Mouse (Mus musculus) natural killer cell, adult 2 months (primary cell): ENCODE measurements around the gene Nucb1.
"Not testable (repeated sequence)": the region's sequence is repeated elsewhere in the genome, so short reads cannot be mapped to it uniquely, and the experiment has no call there.

Experiments
- DNase-seq, 2 experiments: peaks; one replicate each; pipeline ENCODE4 v3.0.0; 2022; ENCODE audit warnings: low spot score in 2 of 2

Nucb1 gene

DNA sequence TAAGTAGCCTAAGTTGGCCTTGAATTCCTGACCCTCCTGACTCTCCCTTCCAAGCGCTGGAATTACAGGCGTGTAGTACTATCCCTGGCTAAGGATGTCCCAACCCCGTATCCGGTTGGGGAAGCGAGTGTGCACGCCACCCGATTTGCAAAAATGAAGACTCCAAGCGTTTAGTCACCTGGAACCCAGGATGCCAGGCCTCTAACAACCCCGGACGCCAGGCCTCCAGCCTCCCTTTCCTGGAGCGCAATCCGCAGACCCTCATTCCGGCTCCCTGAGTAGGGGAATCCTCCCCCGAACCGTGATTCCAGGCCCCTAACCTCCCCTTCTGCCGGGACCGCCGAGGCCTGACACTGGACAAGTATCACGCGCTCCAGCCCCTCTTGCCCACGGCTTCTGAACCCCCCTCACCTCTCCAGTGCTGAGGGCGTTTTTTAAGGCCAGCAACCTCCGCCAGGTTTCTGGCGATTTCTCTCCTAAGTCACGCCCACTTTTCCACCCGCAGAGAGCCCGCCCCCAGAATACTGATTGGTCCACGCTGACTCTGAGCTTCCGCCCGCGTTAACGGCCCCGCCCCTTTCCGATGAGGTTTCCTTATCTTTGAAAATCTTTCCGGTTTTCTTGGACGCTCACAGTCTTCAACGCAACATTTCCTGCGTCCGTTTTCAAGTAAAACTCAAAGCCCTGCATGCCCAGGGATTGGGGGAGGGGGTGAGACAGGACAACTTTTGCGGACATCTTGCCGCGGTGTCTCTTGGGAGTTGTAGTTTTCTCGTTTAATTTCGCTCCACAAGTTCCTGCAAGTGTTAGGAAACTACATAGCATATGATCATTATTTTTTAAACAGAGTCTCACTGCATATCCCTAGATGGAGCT lies at the start of gene Nucb1:
TSS of gene Nucb1 (minus strand) at position 495 of the 876 bp plus-strand sequence.
- DNase-seq: peak; percentile 89 to 91

DNA sequence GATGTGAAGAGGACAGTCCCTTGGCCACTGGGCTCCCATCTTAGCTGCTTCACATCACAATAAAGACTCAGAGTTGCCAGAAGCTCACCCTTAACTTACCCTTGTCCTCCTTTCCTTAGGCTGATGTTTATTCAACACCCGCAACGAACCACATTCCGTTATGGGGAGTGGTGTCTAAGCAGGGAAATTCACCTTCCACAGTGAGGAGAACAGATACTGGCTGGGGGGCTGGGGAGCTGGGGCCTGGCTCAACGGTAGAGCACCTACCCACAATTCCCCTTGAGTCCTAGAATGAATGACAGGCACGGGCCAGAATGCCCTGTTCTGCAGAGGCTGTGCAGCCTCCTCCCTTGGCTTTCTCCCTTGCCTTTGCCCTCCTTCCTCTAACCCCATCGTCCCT lies 48.7 kb upstream of the Nucb1 start:
- DNase-seq: no peak

DNA sequence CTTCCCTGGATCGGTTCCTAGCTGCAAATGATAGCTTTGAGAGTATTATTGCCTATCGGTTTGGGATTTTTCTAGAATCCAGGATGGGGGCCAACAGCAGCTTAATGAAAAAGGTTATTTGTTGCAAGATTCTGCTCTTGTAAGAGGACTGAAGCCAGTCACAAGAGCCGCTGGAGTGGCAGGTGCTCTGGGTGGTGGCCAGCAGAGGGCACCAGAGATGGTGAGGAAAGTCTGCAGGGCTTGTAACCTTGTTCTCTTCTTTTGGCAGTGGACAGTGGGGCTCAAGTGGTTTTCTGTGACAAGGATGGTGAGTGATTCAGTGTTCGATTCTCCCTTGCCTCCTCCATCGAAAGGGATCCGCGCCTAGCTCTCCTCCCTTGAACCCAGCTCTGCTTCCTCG lies 45.6 kb upstream of the Nucb1 start:
- peak; percentile 66 to 79 for DNase-seq

GRCm38 (mm10) chr7:45554744-45555143 lies 44.5 kb upstream of the Nucb1 start, which contains the start of gene Hsd17b14:
Gene Hsd17b14 (plus strand): TSS chr7:45554893.
- no peak for DNase-seq

- no peak for DNase-seq
Observed at GRCm38 (mm10) chr7:45553990-45554389, 43.8 kb upstream of the Nucb1 start.

- no peak for DNase-seq
Observed at GRCm38 (mm10) chr7:45553519-45553918, 43.3 kb upstream of the Nucb1 start.

DNA sequence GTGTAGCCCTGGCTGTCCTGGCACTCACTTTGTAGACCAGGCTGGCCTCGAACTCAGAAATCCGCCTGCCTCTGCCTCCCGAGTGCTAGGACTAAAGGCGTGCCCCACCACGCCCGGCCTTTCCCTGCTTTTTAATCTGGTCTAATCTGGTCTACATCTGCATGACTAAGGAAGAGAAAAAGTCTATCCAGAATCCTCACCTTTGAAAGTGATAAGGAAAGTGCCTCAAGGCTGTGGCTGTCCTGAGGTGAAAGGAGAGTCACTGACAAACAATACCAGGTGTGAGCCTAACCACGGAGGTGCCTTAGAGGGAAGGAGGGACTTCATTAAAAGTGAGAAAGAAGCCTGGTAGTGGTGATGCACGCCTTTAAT lies 41.3 kb upstream of the Nucb1 start:
- no peak for DNase-seq

DNA sequence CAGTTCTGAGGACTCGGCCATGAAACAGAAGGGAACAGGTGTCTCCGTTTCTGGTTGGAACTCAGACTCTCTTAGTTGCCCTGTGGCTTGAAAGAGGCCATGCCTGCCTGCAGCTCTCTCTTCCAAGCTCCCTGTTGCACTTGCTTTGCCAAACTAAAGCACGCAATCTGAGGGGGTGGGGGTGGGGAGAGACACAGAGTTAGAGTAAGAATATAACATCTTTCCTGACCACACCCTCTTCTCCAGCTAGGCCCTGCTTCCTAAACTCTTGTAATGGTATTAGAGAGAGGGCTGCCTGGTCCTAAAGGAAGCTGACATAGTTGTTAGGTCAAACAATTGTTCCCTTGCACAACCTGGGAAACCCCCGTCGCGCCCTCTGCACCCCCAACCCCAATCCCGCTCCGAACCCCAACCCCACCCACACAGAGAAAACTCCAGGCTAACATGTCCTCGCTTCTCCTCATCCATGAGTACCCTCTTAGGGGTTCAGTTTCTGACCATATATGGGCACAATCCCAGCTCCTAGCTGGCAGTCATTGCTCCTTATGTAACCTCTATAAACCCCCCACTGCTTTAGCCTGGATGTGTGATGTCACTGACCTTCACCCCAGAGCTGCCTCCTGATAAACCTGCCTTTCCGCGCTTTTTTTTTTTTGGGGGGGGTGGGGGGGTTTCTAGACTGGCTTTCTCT lies 40.8 kb upstream of the Nucb1 start:
- no peak for DNase-seq

- DNase-seq: no peak
Observed at GRCm38 (mm10) chr7:45549641-45550436, 39.6 kb upstream of the Nucb1 start.

- DNase-seq: no peak
Observed at GRCm38 (mm10) chr7:45544525-45544924, 34.3 kb upstream of the Nucb1 start.

DNA sequence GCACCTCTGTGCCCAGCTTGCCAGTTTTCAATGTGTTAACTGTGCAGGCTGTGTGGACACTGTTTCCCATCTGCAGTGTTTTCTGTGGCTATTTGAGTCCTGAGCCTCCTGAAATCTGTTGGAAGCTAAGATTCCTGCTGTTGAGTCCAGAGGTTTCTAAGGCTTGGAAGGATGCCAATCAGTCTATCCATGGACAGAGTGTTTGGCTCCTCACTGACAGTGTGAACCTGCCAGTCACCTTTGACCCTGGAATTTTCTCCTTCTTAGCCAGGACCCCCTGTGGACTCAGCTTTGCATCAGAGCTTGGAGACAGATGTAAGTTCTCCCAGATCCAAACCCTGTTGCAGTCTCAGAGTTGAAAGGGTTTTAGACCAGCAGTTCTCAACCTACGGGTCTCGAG lies 30.0 kb upstream of the Nucb1 start:
- no peak for DNase-seq

DNA sequence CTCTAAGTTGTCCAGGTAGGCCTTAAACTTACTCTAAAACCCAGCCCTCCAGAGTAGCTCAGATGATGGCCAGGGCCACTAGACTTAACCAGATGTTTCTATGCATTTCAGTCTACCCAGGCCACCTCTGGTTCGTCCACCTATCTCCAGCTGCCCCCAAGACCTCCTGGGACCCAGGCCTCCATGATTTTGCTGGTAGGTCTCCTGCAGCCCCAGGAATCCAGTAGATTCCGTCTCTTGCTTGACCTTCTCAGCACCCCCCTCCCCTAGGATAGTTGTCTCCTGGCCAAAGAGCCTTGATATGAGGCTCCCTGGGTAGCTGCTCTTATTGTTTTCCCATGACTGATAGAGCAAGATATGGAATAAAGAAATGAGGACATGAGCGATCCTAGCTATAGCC lies 28.9 kb upstream of the Nucb1 start:
- no peak for DNase-seq

- no peak for DNase-seq
Observed at GRCm38 (mm10) chr7:45538163-45539041, 28.2 kb upstream of the Nucb1 start.

DNA sequence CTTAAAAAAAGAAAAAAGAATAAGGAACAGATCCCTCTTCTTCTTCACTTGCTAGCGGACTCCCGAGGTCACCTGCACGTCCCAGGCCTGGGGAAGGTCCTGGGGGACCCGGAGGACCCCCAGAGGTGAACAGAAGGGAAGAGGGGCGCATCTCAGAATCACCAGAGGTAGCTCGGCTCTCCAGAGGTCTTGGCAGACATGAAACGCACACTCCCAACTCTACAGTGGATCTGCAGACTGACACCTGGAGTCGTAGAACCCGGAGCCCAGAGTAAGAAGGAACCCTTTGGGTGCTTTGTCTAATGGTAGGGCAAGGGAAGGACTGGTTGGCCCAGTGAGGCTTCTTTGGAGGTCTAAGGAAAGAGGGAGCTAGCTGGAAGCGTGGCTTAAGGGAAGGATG lies 27.4 kb upstream of the Nucb1 start:
- no peak for DNase-seq

DNA sequence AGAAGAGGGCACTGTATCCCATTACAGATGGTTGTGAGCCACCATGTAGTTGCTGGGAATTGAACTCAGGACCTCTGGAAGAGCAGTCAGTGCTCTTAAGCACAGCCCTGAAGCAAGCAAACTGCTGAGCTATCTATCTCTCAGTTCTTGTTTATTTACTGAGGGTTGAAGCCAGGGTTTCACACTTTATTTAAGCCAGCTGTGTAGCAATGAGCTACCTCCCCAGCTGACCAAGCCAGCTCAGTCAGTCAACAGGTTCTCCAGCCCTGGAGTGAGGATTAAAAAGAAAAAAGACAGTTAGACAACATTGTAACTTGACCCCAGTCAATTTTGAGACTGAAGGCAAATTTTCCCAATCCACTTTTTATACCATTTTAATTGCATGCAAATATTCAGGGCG lies 25.5 kb upstream of the Nucb1 start:
- DNase-seq: no peak

DNA sequence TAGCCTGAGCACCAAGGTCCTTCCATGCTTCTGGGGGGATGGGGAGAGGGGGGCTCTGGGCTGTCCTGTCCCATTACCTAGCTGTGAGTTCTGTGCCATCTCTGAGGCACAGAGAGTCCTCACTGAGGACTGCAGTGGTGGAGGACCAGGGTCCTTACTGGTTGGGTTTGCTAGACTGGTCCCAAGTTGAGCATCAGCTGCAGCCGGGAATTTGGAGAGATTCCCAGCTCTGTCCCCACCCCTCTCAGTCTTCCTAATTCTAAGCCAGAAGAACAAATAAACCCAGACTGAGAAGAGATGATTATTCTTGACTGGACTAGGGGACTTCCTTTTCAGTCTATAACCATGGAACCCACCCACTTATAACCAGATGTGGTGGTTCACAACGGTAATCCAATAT lies 20.4 kb upstream of the Nucb1 start:
- DNase-seq: no peak

DNA sequence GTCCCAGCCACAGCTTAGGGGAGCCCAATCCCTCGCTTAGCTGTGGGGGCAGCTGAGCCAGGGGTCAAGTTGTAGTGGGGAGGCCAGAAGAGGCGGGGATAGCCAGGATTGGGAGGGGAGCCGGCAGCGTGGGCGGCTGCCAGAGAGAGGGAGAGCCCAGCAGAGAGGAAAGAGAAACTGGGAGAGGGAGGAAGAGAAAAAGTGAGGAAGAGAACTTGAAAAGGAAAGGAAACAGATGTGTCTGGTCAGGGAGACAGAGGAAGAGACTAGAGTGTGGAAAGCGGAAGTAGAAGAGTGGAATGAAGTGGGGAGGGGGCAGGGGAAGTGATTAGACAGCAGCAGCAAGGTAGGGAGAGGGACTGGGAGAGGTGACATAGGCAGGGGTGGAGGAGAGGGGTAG lies 19.3 kb upstream of the Nucb1 start:
- no peak for DNase-seq

DNA sequence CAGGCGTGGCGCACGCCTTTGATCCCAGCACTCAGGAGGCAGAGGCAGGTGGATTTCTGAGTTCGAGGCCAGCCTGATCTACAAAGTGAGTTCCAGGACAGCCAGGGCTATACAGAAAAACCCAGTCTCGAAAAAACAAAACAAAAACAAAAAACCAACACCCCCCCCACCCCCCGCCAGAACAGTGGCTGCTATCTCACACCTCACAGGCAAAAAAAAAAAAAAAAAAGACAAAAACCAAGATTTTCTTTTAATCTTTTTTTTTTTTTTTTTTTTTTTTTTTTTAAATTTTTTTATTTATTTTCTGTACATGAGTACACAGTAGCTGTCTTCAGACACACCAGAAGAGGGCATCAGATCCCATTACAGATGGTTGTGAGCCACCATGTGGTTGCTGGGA lies 17.0 kb upstream of the Nucb1 start:
- DNase-seq: not testable (repeated sequence)

DNA sequence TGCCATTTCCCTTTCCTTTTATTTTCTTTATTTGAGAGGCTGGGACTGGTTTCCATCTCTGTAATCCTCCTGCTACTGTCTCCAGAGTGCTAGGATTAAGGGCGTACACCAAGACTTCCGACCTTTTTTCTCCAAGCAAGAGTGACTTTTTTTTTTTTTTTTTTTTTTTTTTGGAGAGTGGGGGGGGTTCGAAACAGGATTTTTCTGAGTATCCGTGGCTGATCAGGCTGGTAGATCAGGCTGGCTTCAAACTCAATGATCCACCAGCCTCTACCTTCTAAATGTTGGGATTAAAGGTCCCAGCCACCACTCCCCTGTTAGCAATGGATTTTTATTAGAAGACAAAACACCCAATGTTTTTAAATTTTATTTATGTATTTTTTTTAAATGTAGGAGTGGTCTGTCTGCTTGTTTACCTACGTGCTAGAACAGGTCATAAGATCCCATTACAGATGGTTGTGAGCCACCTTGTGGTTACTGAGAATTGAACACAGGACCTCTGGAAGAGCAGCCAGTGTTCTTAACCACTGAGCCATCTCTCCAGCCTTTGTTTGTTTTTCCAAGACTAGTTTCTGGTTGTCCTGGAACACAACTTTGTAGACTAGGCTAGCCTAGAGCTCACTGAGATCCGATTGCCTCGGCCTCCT lies 16.4 kb upstream of the Nucb1 start:
- DNase-seq: peak; percentile 35 to 50

GRCm38 (mm10) chr7:45525809-45526473 lies 15.7 kb upstream of the Nucb1 start, which contains the start of the genes Ppp1r15a and Plekha4:
Gene Ppp1r15a (minus strand): TSS chr7:45526268.
Gene Plekha4 (plus strand): TSS chr7:45526330.
- DNase-seq: peak; percentile 97 to 98
